9 mouse cellular contexts compared by ENCODE assay signal in genomic region chr7:143407931-143408501, GRCm38 (mm10). TPM values are rescaled to one million over a fixed set of nuclear protein-coding genes. Genes with fewer than 3 reads are reported as not detected.
DNase-seq lines count a peak whose midpoint lies in the region; ATAC-seq lines count a peak whose summit lies in the region.
"Had no signal": no experiment of that assay in that cellular context is flagged by ENCODE, and none has a peak within 500 bp of the region (broad histone marks: within the 10 kb centered on the region; RNA-seq: fewer than 3 reads in every experiment).

No protein-coding gene starts in this region.

- peak overlapping the region; percentile 38; the same call in 1 of the 2 replicates for H3K27ac ChIP-seq in heart, embryonic 12.5 days (ENCODE audit: poor library complexity, severe bottlenecking)

- DNase-seq in adrenal gland, postnatal 10 days, result peak; percentile 34
- no peak for DNase-seq in adrenal gland, postnatal 25 days
- peak; percentile 49 for DNase-seq in kidney, postnatal 10 days
- DNase-seq in lung, postnatal 36 days, result peak; percentile 60
- no peak for DNase-seq in testis, postnatal 14 days (ENCODE audit: low spot score)
- no peak for DNase-seq in MN1 (ENCODE audit: low spot score)
- no peak for DNase-seq in B cell, adult 2 months

- peaks cover 33% of the 10 kb centered on the region for H3K4me1 ChIP-seq in heart, embryonic 12.5 days (replicated peaks)

- H3K4me2 ChIP-seq in heart, embryonic 12.5 days, result no peak overlapping the region

- no peaks in the 10 kb centered on the region for H3K9me3 ChIP-seq in heart, embryonic 12.5 days (replicated peaks)

- ATAC-seq in heart, embryonic 12.5 days (ENCODE audit: insufficient number of reproducible peaks, low FRiP score), result 0 out of 2 replicates have a peak, but pooled peaks have one; percentile 30

- H3K4me3 ChIP-seq in heart, embryonic 12.5 days, result no peak overlapping the region
- H3K4me3 ChIP-seq: myocyte had no signal

- H3K27me3 ChIP-seq in heart, embryonic 12.5 days (replicated peaks), result no peaks in the 10 kb centered on the region

- 49% methylated on average over 9 of the region's 9 CpGs for WGBS in heart, embryonic 12.5 days

- H3K36me3 ChIP-seq in heart, embryonic 12.5 days, result no peaks in the 10 kb centered on the region

- H3K9ac ChIP-seq in heart, embryonic 12.5 days, result no peak overlapping the region

RNA-seq across cellular contexts. Expression of gene Cdkn1c, which starts 52.8 kb away (rescaled TPM):
- total RNA-seq in adrenal gland, postnatal 10 days (2021), result 100 to 1,000 TPM; 386 to 453 TPM
- total RNA-seq in adrenal gland, postnatal 25 days (2021), result 669 and 905 TPM in 2 replicates
- polyA plus RNA-seq in heart, embryonic 12.5 days (2016; fragmentation: Nextera tagmentation; extraction: Ambion mirVana), result 1,218 and 1,354 TPM in 2 replicates

Comparison
In these comparisons a context has a peak if more than half of its experiments do, and no peak if none do; other contexts are left out.
1. DNase-seq: peak in adrenal gland, postnatal 10 days (single experiment), kidney, postnatal 10 days (single experiment) and lung, postnatal 36 days (single experiment); none in adrenal gland, postnatal 25 days (single experiment), testis, postnatal 14 days (single experiment), MN1 (single experiment) and B cell, adult 2 months (0 of 2).